Mouse (Mus musculus) large intestine, adult 2 months (tissue): ENCODE results near the gene Aldh6a1. TPM values are rescaled to one million over a fixed set of nuclear protein-coding genes. Genes with fewer than 3 reads are reported as not detected.

Source experiments
- DNase-seq: peaks from one replicate; pipeline ENCODE4 v3.0.0-alpha.2; 2012; ENCODE audit warnings: low read depth, low spot score
- WGBS: fragments of 180-500 bp; shearing (Covaris S2); methylation state at CpG from one replicate; pipeline ENCODE4 v1.1.7; 2018; 5-methylcytosine and 5-hydroxymethylcytosine counted together
- polyA plus RNA-seq: library from polyadenylated mRNA; depleted of rRNA; stranded (reverse); fragments of >200 nt; gene quantifications from 2 replicates; pipeline ENCODE4 v1.2.3, GENCODE M21; 2012; rRNA removed

Gene Aldh6a1
- polyA plus RNA-seq, 1 experiment, result 4.7 TPM

- no peak for DNase-seq
- 57% methylated on average over 4 of the region's 4 CpGs for WGBS
Measured at GRCm38 (mm10) chr12:84385408-84385807, 65.4 kb downstream of the Aldh6a1 start.

- 25% methylated on average over 5 of the region's 5 CpGs for WGBS
- peak; percentile 59 for DNase-seq
Measured at GRCm38 (mm10) chr12:84384644-84385081, 66.1 kb downstream of the Aldh6a1 start.

GRCm38 (mm10) chr12:84382369-84382768 lies 68.4 kb downstream of the Aldh6a1 start:
- 95% methylated on average over 4 of the region's 4 CpGs for WGBS
- no peak for DNase-seq

Other genes starting within 250 kb of the Aldh6a1 start
- gene Elmsan1, start 232.1 kb downstream of the Aldh6a1 start, polyA plus RNA-seq, result 9.1 and 15.3 TPM in 2 replicates
- 9.4 and 13.3 TPM in 2 replicates for gene Ptgr2, start 165.8 kb downstream of the Aldh6a1 start, polyA plus RNA-seq
- 29.4 and 35.1 TPM in 2 replicates for gene Zfp410, start 134.2 kb downstream of the Aldh6a1 start, polyA plus RNA-seq
- gene Coq6, start 89.3 kb downstream of the Aldh6a1 start, polyA plus RNA-seq, result 43.2 and 49.7 TPM in 2 replicates
- gene Fam161b, start 89.2 kb downstream of the Aldh6a1 start, polyA plus RNA-seq, result 0.62 and 0.64 TPM in 2 replicates
- 16.7 and 33.8 TPM in 2 replicates for gene Entpd5, start 42.0 kb downstream of the Aldh6a1 start, polyA plus RNA-seq
- gene Bbof1, start 41.9 kb downstream of the Aldh6a1 start, polyA plus RNA-seq, result 0.04 and 0.10 TPM in 2 replicates
- gene Rnf113a2, start 33.8 kb downstream of the Aldh6a1 start, polyA plus RNA-seq, result 4.2 and 4.7 TPM in 2 replicates
- 6.4 and 7.6 TPM in 2 replicates for gene Lin52, start 418 bp upstream of the Aldh6a1 start, polyA plus RNA-seq
- gene Vsx2, start 118.8 kb upstream of the Aldh6a1 start, polyA plus RNA-seq, result not detected in 2 replicates
- 29.0 and 49.4 TPM in 2 replicates for gene Abcd4, start 166.4 kb upstream of the Aldh6a1 start, polyA plus RNA-seq
- gene Vrtn, start 190.0 kb upstream of the Aldh6a1 start, polyA plus RNA-seq, result not detected in 2 replicates
- gene Syndig1l, start 247.8 kb upstream of the Aldh6a1 start, polyA plus RNA-seq, result 0.04 and 0.21 TPM in 2 replicates